Mouse (Mus musculus) midbrain, embryonic 15.5 days (tissue): ENCODE data around the gene Mecom. TPM values are rescaled to one million over a fixed set of nuclear protein-coding genes. Genes with fewer than 3 reads are reported as not detected.
A peak's percentile ranks its signal among the peaks of the same experiment; 100 is the strongest.
"Not testable (repeated sequence)": the region's sequence is repeated elsewhere in the genome, so short reads cannot be mapped to it uniquely, and the experiment has no call there.

Experiments used
- ATAC-seq: fragments of 200-750 bp; cut with Nextera tagmentation; replicated peaks from 2 replicates; pipeline ENCODE4 v1.8.0; 2017; ENCODE audit warnings: moderate TSS enrichment
- H3K27ac ChIP-seq: fragments of 300-500 bp; sonication (generic); 2 replicates; pipeline ENCODE4 v1.5.1; 2015; ENCODE audit warnings: mild to moderate bottlenecking, inconsistent platforms
- H3K27me3 ChIP-seq: fragments of 300-500 bp; sonication (generic); replicated peaks from 2 replicates; pipeline ENCODE4 v1.6.1; 2015; ENCODE audit warnings: inconsistent platforms
- H3K36me3 ChIP-seq: fragments of 300-500 bp; sonication (generic); replicated peaks from 2 replicates; pipeline ENCODE4 v1.6.1; 2015; ENCODE audit warnings: inconsistent platforms
- H3K4me1 ChIP-seq: fragments of 300-500 bp; sonication (generic); 2 replicates; pipeline ENCODE4 v1.6.1; 2015; ENCODE audit warnings: inconsistent platforms
- H3K4me2 ChIP-seq: fragments of 300-500 bp; sonication (generic); 2 replicates; pipeline ENCODE4 v1.6.1; 2015; ENCODE audit warnings: inconsistent platforms, mild to moderate bottlenecking, moderate library complexity
- H3K4me3 ChIP-seq: fragments of 300-500 bp; sonication (generic); 2 replicates; pipeline ENCODE4 v1.5.1; 2015; ENCODE audit warnings: mild to moderate bottlenecking, inconsistent platforms
- H3K9ac ChIP-seq: fragments of 300-500 bp; sonication (generic); 2 replicates; pipeline ENCODE4 v1.6.1; 2015; ENCODE audit warnings: mild to moderate bottlenecking, inconsistent platforms
- H3K9me3 ChIP-seq: fragments of 300-500 bp; sonication (generic); 2 replicates; pipeline ENCODE4 v1.6.1; 2016; ENCODE audit warnings: inconsistent platforms
- WGBS: fragments of 180-500 bp; shearing (Covaris S2); methylation state at CpG from one replicate; pipeline ENCODE4 v1.1.7; 2015; ENCODE audit warnings: mixed read lengths; 5-methylcytosine and 5-hydroxymethylcytosine counted together
- polyA plus RNA-seq: library from polyadenylated mRNA; unstranded; fragments of >200 nt; fragmentation: Nextera tagmentation; extraction: Ambion mirVana; gene quantifications from 2 replicates; pipeline ENCODE4 v1.2.1, GENCODE M21; 2015

Mecom gene
- polyA plus RNA-seq = 4.4 and 5.2 TPM in 2 replicates

GRCm38 (mm10) chr3:30547908-30548307 is at the start of gene Mecom:
TSS of gene Mecom (minus strand) at chr3:30548008.
- ATAC-seq = no peak
- Histone ChIP-seq H3K4me2 (no peak within 1 kb of the TSS), H3K9me3 (no peaks in the 10 kb centered on the region), H3K27ac (no peak within 1 kb of the TSS), H3K4me3 (no peak within 1 kb of the TSS), H3K27me3 (no peaks in the 10 kb centered on the region), H3K36me3 (no peaks in the 10 kb centered on the region), H3K4me1 (no peaks in the 10 kb centered on the region), H3K9ac (no peak within 1 kb of the TSS)
- WGBS = 79% methylated on average over 3 of the region's 3 CpGs

- Histone ChIP-seq H3K9ac (no peak overlapping the region), H3K4me1 (peaks cover 19% of the 10 kb centered on the region), H3K9me3 (no peaks in the 10 kb centered on the region), H3K27me3 (no peaks in the 10 kb centered on the region), H3K4me3 (no peak overlapping the region), H3K36me3 (no peaks in the 10 kb centered on the region), H3K27ac (no peak overlapping the region), H3K4me2 (no peak overlapping the region)
- WGBS = 74% methylated on average over 7 of the region's 7 CpGs
- ATAC-seq = no peak
Measured at GRCm38 (mm10) chr3:30597271-30597670, 49.5 kb upstream of the Mecom start.

- peak overlapping the region; percentile 91 for H3K9ac ChIP-seq
- H3K36me3 ChIP-seq = no peaks in the 10 kb centered on the region
- no peaks in the 10 kb centered on the region for H3K9me3 ChIP-seq
- H3K4me3 ChIP-seq = peak overlapping the region; percentile 94
- under 1% methylated on average over 62 of the region's 62 CpGs for WGBS
- H3K4me1 ChIP-seq = peaks cover 19% of the 10 kb centered on the region
- peak overlapping the region; percentile 72 for H3K4me2 ChIP-seq
- ATAC-seq = peak; percentile 73
- H3K27ac ChIP-seq = peak overlapping the region; percentile 83
- H3K27me3 ChIP-seq = no peaks in the 10 kb centered on the region
Measured at GRCm38 (mm10) chr3:30595111-30595832, 47.5 kb upstream of the Mecom start.

- Histone ChIP-seq H3K4me1 (peaks cover 6% of the 10 kb centered on the region), H3K36me3 (no peaks in the 10 kb centered on the region), H3K27me3 (no peaks in the 10 kb centered on the region), H3K9ac (no peak overlapping the region), H3K9me3 (no peaks in the 10 kb centered on the region), H3K4me3 (no peak overlapping the region), H3K27ac (no peak overlapping the region), H3K4me2 (no peak overlapping the region)
- 76% methylated on average over 4 of the region's 4 CpGs for WGBS
- no peak for ATAC-seq
Measured at GRCm38 (mm10) chr3:30593719-30594485, 46.1 kb upstream of the Mecom start.

GRCm38 (mm10) chr3:30592418-30592853 is 44.6 kb upstream of the Mecom start:
- Histone ChIP-seq H3K36me3 (no peaks in the 10 kb centered on the region), H3K4me3 (no peak overlapping the region), H3K4me1 (0 out of 2 replicates have a peak, but pooled peaks cover 6% of the 10 kb centered on the region), H3K9ac (no peak overlapping the region), H3K27ac (no peak overlapping the region), H3K9me3 (no peaks in the 10 kb centered on the region), H3K4me2 (no peak overlapping the region), H3K27me3 (no peaks in the 10 kb centered on the region)
- WGBS = 0% methylated on average over 2 of the region's 2 CpGs
- peak; percentile 34 for ATAC-seq

GRCm38 (mm10) chr3:30588865-30589264 is 41.1 kb upstream of the Mecom start:
- ATAC-seq = no peak
- H3K27ac ChIP-seq = no peak overlapping the region
- 91% methylated on average over 6 of the region's 6 CpGs for WGBS
- no peaks in the 10 kb centered on the region for H3K4me1 ChIP-seq
- H3K36me3 ChIP-seq = no peaks in the 10 kb centered on the region
- no peak overlapping the region for H3K9ac ChIP-seq
- no peaks in the 10 kb centered on the region for H3K27me3 ChIP-seq
- no peak overlapping the region for H3K4me3 ChIP-seq
- H3K9me3 ChIP-seq = no peaks in the 10 kb centered on the region
- H3K4me2 ChIP-seq = no peak overlapping the region

GRCm38 (mm10) chr3:30573549-30573948 is 25.7 kb upstream of the Mecom start:
- no peak overlapping the region for H3K4me2 ChIP-seq
- 4% methylated on average over 2 of the region's 2 CpGs for WGBS
- no peak for ATAC-seq
- H3K27ac ChIP-seq = no peak overlapping the region
- no peaks in the 10 kb centered on the region for H3K9me3 ChIP-seq
- H3K27me3 ChIP-seq = no peaks in the 10 kb centered on the region
- H3K4me1 ChIP-seq = no peaks in the 10 kb centered on the region
- no peak overlapping the region for H3K9ac ChIP-seq
- no peaks in the 10 kb centered on the region for H3K36me3 ChIP-seq
- H3K4me3 ChIP-seq = no peak overlapping the region

- ATAC-seq, H3K27ac ChIP-seq, H3K4me2 ChIP-seq, H3K27me3 ChIP-seq, H3K9ac ChIP-seq, H3K4me1 ChIP-seq, H3K4me3 ChIP-seq, H3K36me3 ChIP-seq, H3K9me3 ChIP-seq: not testable (repeated sequence)
- 29% methylated on average over 1 of the region's 2 CpGs for WGBS
Measured at GRCm38 (mm10) chr3:30566333-30566732, 18.5 kb upstream of the Mecom start.

- 52% methylated on average over 6 of the region's 6 CpGs for WGBS
- no peak overlapping the region for H3K4me3 ChIP-seq
- ATAC-seq = 0 out of 2 replicates have a peak, but pooled peaks have one; percentile 39
Measured at GRCm38 (mm10) chr3:30560677-30561314, 13.0 kb upstream of the Mecom start.

GRCm38 (mm10) chr3:30553741-30554140 is 5.9 kb upstream of the Mecom start:
- no peak overlapping the region for H3K4me2 ChIP-seq
- H3K4me3 ChIP-seq = no peak overlapping the region
- no peak overlapping the region for H3K27ac ChIP-seq
- 55% methylated on average over 6 of the region's 6 CpGs for WGBS
- H3K36me3 ChIP-seq = no peaks in the 10 kb centered on the region
- H3K9ac ChIP-seq = no peak overlapping the region
- no peaks in the 10 kb centered on the region; the same call in 1 of the 2 replicates for H3K27me3 ChIP-seq
- no peaks in the 10 kb centered on the region for H3K4me1 ChIP-seq
- ATAC-seq = no peak
- H3K9me3 ChIP-seq = no peaks in the 10 kb centered on the region

More at GRCm38 (mm10) chr3:30560677-30561314, 13.0 kb upstream of the Mecom start:
- Histone ChIP-seq H3K9me3 (no peaks in the 10 kb centered on the region), H3K9ac (no peak overlapping the region), H3K27me3 (peaks cover 6% of the 10 kb centered on the region; the same call in 1 of the 2 replicates), H3K36me3 (no peaks in the 10 kb centered on the region), H3K27ac (no peak overlapping the region), H3K4me2 (no peak overlapping the region), H3K4me1 (no peaks in the 10 kb centered on the region)

- no peaks in the 10 kb centered on the region for H3K27me3 ChIP-seq
- H3K4me1 ChIP-seq = no peaks in the 10 kb centered on the region
- no peak overlapping the region for H3K4me2 ChIP-seq
- WGBS = 60% methylated on average over 2 of the region's 2 CpGs
- H3K9me3 ChIP-seq = no peaks in the 10 kb centered on the region
- no peak for ATAC-seq
- H3K4me3 ChIP-seq = no peak overlapping the region
- H3K9ac ChIP-seq = no peak overlapping the region
- no peak overlapping the region for H3K27ac ChIP-seq
- H3K36me3 ChIP-seq = no peaks in the 10 kb centered on the region
Measured at GRCm38 (mm10) chr3:30550218-30550617, 2.4 kb upstream of the Mecom start.

- no peak overlapping the region for H3K4me3 ChIP-seq
- H3K36me3 ChIP-seq = no peaks in the 10 kb centered on the region
- WGBS = 85% methylated on average over 7 of the region's 7 CpGs
- no peak for ATAC-seq
- H3K9me3 ChIP-seq = no peaks in the 10 kb centered on the region
- H3K4me1 ChIP-seq = no peaks in the 10 kb centered on the region
- H3K27ac ChIP-seq = no peak overlapping the region
- no peak overlapping the region for H3K9ac ChIP-seq
- no peaks in the 10 kb centered on the region for H3K27me3 ChIP-seq
- no peak overlapping the region for H3K4me2 ChIP-seq
Measured at GRCm38 (mm10) chr3:30548928-30549327, 1.1 kb upstream of the Mecom start.
